Mouse (Mus musculus): Measurements from ENCODE around the gene Polg.

Polg gene

DNA sequence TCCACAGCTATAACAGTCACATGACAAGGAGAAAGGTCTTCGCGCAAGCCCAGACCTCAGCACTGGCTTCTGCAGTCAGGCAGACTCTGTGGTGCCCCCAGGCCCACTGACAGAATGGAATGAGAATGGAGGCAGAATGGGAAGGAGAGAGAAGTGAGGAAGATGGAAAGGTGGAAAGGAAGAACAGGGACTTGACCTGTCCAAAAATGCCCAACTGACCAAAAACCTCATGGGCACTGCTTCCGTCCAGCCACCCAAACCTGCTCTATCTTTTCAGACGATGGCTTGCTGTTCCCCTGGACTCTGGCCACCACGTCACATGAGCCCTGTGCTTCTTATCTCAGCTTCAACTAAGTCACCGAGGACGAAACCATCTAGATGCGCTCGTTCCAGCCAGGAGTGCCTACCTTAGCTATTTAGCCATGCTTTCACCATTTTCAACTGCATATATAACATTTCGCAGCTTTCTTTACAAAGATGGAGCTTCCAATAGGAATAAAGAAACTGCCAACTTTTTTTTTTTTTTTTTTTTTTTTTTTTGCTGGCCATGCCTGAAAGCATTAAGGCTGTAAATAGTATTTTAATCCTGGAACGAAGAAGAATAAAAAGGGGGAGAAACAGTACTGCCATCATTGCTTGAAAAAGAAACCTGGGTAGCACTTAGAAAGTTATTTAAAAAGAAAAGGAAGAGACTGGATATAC is 2.6 kb downstream of the Polg start:
- no peak for DNase-seq

DNA sequence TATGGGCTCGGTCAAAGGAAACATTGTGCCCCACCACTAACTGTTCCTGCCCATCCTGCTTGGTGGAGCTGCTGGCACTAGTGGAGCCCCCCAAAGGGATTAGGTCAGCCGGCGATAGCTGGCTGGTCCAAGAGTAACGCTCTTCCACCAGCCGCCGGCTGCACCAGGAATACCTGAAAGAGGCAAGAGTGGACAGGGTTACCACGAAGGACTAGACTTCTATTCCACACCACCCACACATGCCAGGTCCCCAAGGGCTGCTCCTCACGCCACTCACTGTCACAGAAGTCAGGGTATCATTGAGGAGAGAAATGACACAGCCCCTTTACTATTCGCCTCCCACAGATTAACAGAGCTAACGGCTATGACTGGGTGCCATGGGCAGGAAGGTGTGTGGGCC is 4.4 kb downstream of the Polg start:
- DNase-seq, result no peak

DNA sequence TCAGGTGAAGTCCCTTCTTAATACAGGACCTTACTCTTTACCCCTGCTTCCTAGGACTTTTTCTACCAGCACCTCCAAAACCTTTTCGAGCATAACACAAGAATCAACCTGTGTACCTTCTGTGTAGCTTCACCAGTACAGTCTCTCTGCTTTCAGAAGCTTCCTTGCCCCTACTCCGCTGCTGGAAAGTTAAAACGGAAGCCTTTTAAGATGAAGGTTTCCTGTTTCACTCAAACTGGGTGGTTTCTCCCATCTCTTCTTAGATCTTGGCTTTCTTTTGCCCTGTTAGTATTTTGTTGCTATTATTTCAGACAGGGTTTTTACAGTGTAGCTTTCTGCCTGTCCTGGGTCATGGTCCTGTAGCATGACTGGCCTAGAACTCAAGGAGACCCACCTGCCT is 18.7 kb downstream of the Polg start:
- DNase-seq, result no peak

DNA sequence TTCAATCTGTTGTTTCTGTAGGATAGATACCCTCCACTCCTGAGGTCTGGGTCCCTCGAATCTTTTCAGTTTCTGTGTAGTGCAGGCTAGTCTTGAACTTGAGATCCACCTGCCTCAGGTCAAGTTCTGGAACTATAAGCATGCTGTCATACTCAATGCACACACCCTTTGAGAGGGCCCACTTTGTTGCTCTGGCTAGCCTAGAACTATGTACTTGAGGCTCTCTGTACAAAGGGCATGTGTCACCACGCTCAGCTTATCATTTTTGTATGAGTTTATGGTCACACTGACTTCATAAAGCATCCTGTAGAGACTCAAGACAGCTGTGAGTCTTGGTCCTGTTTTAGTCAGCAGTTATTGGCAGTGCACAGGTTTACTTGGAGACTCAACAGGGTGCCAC is 19.1 kb downstream of the Polg start:
- no peak for DNase-seq

DNA sequence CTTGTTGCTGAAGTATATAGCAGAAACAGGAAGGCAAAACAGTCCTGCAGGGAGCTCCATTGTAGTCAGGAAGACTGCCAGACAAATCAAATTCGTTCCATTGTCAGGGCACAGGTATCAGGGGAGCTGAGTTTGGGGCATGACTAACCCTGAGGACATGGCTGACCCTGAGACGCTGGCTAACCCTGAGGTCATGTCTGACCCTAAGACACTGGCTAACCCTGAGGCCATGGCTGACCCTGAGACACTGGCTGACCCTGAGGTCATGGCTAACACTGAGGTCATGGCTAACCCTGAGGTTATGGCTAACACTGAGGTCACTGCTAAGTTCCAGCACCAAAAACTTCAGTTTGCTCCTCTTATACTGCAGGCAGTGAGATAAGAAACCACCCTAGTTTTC is 26.1 kb downstream of the Polg start:
- DNase-seq, result no peak

DNA sequence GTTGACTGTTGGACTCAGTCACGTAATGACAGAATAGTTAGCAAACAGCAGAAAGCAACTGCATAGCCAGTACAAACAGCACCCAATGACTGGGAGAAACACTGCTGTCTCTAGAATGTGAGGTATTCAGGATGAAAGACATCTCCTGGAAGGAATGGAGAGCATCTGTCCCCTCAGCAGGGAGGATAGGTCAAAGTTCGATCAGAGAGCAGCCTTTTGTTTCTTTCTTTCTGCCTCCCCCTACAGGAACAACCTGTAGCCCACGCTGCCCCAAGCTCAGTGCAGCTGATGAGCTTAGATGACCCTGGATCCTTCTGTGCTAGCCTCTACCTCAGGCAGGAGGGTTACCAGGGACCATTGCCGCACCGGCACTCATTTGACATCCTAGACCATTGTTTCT is 37.9 kb downstream of the Polg start:
- DNase-seq, result no peak

DNA sequence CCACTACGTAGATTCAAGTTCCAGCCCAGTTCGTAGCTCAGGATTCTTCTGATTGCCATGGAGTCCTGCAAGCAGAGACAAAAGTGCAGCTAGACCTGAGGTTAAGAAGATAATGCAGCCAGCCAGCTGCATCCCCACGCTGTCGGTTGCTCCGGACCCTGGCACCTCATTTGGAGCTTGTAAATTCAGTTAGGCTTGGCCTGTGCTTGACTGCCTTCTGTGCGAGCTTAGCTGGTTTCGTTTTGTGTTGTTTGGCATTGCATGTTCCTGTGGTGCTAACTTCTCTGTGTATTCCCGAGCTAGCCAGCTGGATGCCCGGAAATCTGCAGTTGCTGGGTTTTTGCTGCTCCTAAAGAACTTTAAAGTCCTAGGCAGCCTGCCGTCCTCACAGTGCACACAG is 40.4 kb downstream of the Polg start:
- no peak for DNase-seq

DNA sequence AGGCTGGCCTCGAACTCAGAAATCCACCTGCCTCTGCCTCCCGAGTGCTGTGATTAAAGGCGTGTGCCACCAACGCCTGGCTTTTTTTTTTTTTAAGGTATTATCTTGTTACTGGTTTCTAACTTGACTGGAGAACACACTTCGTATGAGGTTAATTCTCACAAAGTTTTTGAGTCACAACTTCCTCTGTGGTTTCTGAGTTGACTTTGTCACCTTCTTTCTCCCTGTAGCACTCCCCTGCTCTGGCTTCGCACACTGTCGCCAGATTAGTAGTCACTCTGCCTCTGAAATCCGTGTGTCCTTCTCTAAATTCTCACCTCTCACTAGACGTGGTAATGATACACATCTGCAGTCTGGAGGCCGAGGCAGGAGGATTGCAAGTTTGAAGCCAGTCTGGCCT is 43.3 kb downstream of the Polg start:
- no peak for DNase-seq

DNA sequence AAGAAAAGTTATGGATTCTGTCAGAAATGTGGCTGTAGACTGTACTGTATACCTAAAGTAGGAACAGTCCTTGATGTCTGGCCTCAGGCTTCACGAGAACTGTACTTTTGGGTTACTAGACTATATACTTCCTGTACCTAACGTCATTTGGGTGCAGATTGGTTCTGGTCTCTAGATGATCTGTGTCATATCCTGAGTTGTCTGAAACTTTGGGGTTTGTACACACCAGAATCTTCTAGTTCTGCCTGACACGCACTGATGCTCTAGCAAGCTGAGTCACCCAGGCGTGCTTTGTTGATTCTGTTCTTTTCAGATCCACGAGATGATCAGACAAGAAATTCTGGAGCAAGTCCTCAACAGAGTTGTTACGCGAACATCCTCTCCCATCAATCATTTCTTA is 46.2 kb downstream of the Polg start:
- no peak for DNase-seq

DNA sequence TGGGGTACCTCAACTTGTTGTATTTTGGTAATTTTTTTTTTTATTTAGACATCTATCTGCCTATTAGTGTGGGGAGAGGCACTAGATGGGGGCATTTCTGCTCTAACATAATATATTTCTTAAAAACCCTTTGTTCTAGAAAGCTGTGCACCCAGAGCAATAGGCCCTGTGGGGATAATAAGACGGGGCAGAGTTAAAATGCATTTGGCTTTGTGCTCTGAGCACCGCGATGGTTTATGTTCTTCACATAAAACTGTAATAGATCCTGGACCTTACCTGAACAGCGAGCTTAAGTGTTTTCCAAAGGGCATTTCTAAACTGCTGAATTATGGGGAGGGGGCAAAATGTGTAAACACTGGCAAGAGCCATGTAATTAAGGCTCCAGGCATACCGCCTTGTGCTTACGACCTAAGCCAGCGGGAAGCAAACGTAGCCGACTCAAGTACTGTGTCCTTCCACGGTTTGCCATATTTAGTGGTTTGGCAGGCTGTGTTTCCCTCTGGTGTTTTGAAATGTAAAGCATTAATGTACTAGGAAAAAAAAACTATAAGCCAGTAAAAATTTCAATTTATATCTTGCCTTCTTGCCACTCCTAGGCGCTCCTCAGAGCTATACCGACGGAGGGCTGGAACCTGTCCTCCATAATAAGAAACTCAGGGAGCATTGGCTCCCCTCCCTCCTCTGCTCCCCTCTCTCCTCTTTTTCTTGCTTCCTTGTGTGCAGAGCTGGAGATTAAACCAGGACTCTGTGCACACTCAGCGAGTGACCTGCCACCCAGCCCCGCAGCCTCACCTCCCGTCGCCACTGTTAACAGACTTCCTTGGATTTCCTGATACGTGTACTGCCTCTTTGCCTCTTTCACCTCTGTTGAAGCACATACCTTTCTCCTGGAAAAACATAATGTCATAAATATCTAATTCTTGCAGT is 51.5 kb downstream of the Polg start:
- no peak for DNase-seq

DNA sequence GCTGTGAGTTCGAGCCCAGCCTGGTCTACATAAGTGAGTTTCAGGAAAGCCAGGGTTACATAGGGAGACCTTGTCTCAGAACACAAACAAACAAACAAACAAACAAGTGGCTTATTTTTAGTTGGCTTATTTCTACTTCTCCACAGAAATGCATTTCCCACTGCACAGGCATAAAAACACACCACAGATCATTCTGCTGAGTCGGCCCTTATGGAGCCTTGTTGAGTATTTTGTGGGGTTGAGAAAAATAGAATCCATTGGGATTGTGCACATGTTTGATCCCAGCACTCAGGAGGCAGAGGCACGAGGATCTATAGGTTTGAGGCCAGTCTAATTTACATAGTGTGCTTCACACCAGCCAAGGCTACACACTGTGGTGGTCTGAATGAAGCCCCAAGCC is 65.9 kb downstream of the Polg start:
- no peak for DNase-seq

DNA sequence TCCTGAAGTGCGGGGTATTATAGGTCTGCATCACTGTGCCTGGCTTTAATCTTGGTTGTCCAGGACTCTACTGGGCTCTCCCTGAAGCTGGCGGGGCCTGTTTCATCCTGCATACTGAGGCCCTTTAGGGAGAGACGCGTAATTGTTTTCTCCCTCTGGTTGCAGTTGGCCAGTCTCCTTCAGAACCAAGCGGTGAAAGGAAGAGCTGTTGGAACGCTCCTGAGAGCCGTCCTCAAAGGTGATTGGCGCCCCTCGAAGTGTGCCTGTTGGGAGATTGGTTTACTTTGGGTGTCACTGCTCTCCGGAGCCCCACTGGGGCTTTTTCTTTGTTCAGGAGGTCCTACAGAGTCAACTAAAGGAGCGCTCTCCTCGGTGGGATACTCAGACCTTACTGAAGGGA is 67.2 kb downstream of the Polg start:
- no peak for DNase-seq

DNA sequence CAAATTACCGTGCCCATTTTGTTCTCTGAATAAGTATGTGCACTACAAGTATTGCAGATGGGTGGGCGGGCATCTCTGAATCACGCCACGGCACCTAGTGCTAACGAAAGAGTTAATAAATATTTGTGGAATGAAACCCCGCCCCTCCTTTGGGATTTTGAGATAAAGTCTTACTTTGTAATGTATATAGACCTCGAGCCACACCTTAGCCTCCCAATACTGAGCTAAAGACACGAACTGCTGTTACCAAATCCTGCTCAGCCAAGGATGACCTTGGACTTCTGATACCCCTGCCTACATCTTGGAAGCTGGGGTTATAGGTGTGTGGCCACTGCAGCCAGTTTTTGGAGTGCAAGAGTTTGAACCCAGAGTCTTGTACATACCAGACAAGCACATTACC is 67.7 kb downstream of the Polg start:
- no peak for DNase-seq

DNA sequence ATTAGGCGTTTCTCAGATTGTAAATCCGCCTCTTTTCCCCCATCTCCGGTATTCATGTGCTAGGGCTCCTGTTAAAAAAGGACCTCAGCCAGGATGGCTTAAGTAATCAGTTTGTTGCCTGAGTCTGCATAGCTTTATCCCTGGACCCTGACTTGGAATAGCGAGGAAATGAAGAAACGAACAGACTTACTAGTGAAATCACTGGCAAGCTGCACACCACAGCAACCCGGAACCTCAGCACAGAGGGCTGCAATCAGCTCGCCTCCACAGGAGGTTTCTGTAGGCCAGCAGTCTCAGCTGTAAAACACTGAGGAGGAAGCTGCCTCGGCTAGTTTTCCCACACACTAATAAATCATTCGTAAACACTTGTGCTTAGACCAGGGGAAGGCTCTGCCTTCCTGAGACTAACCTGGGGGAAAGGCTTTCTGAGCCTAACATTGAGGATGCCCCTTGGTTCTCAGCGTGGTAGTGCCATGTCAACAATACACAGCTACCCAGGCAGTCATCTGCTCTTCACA is 68.7 kb downstream of the Polg start:
- DNase-seq, result no peak
